Mouse (Mus musculus) kidney, adult 18-20 months (tissue): ENCODE measurements around the gene Dmrta1.
"Not testable (repeated sequence)": the region's sequence is repeated elsewhere in the genome, so short reads cannot be mapped to it uniquely, and the experiment has no call there.

ENCODE experiments used
- DNase-seq: peaks from one replicate; pipeline ENCODE4 v3.0.0; 2021

The Dmrta1 gene

DNA sequence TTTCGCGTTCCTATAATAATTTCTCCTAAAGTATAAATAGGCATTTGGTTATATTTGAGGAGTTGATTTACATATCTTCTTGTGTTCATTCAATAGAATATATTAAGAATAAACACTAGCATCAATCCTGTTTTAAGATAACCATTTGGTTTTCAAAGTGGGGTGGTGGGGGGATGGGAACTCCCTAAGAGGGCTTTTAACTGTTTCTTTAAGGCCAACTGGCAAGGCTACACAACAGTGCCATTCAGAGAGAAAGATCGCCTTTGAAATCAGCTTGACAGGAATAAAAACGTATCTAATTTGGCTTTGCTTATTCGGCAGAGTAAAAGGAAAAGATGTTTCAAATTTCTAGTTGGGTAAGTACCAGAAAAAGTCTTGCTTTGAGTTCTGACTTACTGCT lies at the start of gene Dmrta1:
Dmrta1 (plus strand) TSS at position 242 of the 400 bp plus-strand sequence.
- DNase-seq, result no peak

DNA sequence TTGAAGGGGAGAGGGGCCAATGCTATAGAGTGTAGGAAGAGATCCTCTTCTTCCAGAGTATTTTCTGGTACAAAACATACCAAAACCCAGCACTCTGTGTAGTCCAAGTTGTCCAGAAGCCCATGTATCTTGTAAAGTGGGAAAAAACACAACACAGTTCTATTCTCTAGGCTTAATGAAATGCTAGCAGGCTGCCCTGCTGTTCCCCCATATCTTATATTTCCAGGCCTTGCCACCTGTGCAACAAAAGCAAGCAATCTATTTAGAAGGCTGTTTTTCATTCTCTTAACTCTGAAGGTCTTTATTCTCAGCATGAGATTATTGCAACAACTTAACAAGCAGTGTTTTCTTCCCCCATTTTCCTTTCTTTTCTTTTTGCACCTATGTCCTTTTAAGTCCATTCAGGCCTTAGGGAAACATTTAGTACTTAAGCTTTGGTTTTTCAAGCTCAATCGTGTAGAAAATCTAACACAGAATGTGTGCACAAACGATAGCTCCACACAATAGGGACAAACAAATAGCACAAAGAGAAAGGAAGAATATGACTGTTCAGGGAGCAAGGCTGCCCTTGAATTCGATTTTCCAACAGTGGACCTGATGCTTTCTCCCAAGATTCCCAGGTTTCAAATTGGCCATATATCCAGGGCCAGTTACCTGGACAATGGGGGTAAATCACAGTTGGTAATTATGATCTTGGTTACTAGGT lies 48.7 kb upstream of the Dmrta1 start:
- no peak for DNase-seq

DNA sequence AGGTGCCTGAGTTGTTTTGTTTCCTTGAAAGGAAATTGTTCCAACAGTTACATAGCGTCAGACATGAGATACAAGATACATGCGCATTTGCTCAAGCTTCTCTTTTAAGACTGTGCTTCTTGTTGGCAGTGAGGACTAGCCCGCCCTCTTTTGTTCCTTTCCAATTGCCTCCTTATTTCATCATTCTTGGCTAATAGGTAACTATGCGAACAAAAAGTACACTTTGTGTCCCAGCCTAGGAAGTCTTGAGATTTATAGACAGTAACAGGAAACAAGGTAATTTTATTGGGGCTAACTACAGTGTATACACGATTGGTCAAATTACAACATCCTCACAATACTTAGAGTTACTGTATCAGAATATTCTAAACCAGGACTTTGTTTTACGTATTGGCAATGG lies 47.7 kb upstream of the Dmrta1 start:
- no peak for DNase-seq

DNA sequence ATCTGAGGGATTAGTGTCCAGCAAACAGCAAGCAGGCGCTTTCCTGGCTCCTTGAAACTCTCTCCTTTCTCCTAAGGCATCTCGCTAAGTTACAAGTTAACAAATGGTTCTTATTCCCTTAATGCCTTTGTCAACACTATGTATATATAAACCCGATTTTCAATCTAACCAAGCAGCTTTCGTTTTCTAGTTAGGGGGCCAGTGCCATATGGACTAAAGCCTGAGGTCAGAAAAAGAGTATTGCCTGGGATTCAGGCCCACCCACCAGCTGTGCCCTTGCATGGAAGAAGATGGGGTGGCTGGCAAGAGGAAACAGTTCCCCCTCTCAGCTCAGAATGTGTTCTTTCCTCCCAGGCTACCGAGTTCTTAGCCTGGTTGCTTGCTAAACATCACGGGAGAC lies 40.6 kb upstream of the Dmrta1 start:
- no peak for DNase-seq

DNA sequence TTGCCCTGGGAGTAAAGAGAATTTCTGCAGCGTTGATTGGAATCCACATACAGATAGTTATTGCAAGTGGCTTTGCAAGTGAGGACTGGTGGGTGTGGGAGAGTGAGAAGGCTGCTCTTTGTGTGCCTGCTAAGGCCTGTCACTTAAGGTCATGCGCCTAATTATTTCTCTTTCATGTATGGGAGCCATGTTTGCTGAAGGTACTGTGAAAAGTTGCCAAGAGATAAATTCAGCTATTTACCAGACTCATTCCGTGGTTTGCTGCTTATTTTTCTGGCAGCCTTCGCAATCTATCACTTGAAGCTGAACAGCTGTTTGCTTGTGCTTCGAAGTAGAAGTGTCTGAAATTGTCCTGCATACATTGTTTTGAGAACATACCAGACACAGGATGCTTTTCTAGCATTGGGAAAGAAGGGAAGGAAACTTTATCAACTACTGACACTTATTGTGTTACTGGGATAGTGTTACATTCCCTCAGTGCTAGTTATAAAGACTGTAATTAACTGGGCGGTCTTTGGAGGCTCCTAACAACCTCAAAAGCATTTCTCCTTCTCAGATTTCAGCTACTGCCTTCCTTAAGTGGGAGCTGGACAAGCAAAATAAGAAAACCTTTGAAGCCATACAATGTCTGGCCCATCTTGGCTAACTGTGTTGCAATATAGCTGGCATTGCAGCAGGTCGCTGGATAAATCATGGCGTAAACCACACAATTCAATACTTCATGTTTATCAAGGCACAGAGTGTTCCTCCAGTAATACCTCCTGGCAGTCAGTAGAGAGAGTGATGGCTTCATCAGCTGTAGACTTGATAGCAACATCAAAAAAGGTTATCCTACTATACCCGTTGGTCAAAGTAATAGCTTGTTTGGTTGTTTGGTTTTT lies 34.8 kb upstream of the Dmrta1 start:
- no peak for DNase-seq

DNA sequence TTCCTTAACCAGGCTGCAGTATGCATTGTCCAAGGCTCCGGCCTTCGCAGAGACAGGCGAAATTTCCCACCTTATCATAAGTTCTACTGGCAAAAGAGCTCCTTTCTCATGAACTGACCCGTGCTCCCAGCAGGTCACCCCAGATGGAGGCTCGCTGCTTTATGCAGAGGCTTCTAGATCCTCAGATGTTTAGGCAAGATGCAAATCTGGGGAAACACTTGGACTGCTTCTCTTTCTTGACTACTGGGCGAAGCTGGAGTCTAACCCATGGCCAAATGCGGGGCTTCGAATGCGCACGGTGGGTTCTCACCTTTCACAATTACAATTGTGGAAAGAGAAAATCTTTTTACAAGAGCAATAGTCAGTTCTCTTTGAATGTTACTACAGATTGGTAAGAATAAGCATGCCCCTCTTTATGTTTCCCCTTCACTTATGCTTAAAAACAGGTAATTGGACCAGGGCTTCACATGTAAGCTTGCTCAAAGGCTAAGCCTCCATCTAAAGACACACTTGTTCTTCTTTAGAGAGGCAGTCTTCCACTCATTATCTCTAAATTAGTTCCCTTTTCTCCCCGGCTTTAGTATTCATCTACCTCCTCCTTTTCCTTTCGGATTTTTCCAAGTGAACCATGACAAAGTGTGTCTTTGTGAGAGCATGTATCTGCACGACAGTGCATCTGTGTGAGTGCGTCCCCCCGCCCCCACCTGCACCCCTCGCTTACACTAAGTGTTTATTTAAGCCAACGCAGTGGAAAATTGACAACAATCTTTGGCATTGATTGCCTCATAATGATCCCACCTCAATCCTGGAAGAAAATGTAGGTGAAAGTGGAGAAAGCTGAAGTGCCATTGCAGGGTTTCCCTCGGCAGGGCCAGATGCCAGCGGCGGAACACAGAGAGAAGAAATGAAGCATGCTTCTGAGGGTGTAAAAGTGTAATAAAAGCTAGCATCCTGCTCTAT lies 28.6 kb upstream of the Dmrta1 start:
- DNase-seq, result no peak

DNA sequence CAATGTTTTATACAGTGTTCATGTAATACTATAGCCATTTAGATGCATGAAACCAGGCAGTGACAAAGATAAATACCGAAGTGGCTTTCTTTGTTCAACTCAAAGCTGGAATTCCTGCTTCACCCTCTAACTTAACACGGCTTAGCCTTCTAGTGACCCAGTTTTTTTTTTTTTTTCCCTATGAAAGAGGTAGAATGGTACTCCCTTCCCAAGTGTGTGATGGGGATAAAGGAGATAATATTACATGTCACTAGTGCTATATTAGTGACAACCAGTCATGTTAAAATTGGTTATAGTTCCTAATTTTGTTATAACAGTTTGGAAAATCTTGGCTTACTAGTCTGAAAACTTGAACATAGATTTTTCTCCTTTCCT lies 27.9 kb upstream of the Dmrta1 start:
- DNase-seq, result no peak

DNA sequence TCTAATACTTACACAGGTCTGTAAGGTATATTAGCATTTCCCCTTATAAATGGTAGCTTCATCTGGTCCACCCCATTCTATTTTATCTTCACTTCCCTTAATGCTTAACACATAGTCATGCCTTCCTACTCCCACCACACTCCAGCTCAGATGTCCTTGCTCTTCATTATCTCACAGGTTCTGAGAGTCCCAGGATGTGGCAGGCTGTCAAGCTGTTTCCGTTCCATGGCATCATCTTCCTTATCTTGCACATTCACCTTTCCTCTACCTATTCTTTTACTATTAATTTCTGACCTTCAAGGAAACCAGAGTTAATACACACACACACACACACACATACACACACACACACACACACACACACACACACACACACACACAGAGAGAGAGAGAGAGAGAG lies 27.5 kb upstream of the Dmrta1 start:
- DNase-seq, result no peak

DNA sequence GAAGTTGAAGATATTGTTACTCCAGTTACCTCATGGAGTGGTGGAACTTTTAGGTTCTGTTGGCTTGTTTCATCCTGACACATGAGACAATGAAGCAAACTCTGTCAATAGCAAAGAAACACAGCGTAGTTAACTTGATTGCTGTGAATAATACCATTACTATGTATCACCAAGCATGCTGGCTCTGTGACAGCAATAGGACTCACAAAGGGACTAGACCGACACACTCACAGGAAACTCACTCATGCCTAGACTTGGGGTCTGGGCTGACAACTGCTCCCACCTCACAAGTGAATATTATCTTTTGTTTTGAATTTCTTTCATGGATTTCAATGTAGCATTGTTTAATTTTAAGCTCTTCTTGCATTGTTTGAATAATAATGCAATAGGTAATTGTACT lies 15.8 kb upstream of the Dmrta1 start:
- DNase-seq, result no peak

DNA sequence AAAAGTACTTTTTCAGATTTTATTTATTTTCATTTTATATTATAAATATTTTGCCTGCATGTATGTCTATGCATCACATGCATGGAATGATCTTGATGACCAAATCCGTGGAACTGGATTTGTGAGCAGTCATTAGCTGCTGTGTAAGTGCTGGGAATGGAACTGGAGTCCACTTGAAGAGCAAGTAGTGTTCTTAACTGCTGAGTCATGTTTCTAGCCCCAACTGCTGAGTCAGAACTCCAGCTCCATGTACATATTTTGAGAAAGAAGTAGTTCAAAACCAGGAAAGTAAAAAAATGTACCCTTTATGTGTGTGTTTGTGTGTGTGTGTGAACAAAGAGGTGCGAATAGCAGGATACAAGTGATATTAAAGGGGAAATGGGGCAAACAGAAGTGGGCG lies 4.5 kb upstream of the Dmrta1 start:
- no peak for DNase-seq

DNA sequence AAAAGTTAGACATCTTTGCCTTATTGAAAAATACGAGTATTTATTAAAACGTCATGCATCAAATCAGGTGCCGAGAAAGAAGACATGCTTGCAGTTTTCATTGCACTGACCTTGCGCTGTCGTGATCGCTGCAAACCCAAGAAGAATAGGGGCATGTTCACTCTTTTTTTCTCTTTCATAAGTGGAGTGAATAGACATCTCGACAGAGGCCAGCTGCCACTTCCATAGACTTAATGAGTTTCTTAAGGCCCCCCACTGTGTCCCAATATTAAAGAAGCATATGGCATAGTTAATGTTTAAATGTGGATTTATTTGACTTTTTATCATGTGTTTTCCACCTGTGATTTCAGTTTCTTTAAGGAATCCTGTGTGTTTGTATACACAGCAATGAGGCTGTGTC lies 1.3 kb upstream of the Dmrta1 start:
- no peak for DNase-seq

DNA sequence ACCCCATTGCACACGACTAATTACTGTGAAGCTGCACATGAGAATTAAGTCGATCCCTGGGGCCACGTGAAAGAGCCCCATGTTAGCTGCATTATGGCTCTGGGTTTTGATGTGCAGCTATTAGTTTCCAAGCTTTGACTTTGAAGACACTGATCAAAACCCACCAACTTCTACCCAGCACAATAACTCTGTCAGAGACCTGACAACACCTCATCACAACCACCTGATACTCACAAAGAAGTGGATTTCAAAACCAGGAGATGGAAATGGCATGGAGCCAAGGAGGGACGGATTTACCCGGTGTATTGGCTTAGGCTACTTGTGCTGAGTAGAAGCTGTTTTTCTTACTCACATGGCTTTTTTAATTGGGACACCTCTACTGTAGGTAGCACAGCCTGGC lies 523 bp upstream of the Dmrta1 start:
- no peak for DNase-seq

DNA sequence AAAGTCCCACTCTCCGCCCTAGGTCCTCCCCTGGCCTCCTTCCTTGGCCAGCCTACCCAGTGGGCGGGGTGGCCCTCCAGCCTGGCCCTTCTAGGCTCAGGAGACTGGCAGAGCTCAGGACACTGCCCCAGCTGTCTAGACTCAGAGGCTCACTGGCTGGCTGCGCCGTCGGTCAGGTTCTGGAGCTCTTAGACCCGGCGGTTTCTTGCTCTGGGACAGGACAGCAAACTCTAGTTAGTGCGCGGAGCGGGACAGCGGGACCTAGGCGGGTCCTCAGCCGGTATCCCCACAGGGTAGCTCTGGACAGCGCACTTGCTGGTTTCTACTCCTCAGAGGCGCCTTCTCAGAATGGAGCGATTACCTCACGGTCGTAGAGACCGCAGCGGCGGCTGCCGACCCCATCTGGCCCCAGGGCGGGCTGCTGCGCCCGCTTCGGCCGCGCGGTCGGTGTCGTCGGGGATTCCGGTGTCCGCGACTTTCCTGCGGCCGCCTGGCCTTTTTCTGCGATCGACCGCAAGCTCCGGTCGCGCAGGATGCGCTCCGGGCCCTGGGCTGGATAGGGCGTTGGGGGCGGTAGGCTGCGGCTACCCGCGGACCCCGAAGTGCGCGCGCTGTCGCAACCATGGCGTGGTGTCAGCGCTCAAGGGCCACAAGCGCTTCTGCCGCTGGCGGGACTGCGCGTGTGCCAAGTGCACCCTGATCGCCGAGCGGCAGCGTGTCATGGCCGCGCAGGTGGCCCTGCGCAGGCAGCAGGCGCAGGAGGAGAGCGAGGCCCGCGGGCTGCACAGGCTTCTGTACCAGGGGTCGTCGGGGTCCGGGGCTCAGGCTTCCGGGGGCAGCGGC lies 8.9 kb downstream of the Dmrta1 start:
- DNase-seq, result peak; percentile 41

DNA sequence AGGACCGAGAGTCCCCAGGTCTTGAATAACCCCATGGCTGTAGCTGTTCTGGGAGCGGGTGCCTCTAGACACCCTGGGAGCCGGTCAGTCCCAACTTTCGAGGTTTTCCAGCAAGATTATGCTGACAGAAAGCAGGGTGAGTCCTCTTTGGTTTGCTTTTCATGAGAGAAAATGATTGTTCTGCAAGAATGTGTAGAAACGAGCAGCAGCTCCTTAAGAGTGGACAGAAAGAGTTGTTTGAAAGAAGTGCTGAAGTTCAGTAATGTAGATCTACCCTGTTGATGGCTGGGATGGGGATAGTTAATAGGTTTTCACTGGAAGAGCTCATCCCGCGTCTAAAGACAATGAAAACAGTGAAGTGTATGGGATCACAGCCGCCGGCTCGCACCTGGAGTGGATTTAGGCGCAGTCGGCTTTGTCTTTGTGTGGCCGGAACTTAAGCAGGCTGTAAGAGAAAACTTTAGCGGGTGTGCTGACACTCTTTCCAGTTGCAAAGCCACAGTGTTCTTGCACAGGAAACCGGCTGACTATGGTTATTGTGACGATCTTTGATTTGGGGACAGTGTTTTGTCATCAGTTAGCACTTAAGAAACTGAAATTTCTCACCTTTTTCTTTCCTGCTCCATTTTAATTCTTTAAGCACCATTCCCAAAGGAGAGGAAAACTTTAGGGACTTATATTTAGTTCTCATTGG lies 9.7 kb downstream of the Dmrta1 start:
- DNase-seq, result no peak

DNA sequence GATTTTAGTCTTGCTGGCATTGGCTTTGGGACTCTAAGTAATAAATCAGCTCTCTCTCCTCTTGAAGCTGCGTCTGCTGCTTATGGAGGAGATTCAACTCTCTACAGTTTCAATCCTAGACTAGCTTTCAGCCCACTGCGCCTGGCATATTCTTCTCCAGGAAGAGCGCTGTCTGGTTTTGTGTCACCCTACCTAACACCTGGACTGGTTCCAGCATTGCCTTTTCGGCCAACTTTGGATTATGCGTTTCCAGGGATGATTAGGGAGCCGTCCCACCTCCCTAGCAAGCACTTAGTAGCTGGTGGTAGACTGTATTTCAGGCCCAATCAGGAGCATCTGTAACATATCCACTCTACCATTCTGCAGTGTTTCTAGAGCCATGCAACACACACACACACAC lies 12.7 kb downstream of the Dmrta1 start:
- DNase-seq, result no peak

DNA sequence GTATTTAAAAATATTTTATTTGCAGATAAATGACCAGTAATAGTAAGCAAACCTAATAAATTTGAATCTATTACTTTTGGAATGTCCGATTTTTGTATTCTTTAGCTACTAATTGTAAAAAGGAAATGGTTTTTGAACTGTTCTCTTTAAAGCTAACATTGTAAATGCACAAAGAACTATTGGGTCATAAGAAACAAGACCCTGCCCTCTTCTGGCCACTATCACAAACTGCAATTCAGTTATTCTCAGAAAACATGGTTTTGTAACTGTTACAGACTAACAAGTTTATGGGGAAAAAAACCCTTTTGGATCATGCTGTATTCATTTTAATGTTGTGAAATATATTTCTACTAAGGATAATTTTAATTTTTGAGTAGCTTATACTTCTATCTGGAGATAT lies 13.5 kb downstream of the Dmrta1 start:
- DNase-seq, result no peak

DNA sequence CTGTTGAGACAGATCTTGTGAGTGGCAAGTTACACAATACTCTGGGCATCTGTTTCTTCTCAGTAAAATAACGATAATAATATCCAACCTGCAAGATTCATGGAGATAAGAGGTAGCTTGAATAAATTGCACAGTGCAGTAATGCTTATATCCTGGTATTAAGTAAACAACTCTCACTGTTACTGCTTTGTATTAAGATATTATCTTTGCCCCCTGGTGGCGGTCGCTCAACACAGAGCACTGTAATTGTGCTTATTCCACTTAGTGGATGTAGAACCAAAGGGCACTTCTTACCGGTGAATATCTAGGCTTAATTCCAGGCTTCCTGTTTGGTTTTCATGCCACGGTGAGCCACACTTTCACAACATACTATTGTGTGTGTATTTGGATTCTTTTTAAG lies 16.4 kb downstream of the Dmrta1 start:
- DNase-seq, result no peak

DNA sequence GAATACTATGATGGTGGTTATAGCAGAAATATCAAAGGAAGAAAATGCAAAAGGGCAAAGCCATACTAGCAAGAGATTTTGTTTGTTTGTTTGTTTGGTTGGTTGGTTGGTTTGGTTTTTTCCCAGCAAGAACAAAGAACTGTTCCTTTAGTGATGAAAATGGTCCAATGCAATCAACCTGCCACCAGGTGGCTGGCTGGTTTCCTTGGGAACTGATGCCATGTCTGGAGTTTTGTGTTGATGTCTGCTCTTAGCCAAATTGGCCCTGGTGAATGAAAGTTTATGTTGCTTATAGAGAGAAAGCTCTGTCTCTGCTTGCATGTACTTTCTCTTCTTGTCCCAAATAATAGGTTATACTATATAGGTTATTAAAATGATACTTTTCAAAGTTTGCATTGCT lies 18.7 kb downstream of the Dmrta1 start:
- no peak for DNase-seq

DNA sequence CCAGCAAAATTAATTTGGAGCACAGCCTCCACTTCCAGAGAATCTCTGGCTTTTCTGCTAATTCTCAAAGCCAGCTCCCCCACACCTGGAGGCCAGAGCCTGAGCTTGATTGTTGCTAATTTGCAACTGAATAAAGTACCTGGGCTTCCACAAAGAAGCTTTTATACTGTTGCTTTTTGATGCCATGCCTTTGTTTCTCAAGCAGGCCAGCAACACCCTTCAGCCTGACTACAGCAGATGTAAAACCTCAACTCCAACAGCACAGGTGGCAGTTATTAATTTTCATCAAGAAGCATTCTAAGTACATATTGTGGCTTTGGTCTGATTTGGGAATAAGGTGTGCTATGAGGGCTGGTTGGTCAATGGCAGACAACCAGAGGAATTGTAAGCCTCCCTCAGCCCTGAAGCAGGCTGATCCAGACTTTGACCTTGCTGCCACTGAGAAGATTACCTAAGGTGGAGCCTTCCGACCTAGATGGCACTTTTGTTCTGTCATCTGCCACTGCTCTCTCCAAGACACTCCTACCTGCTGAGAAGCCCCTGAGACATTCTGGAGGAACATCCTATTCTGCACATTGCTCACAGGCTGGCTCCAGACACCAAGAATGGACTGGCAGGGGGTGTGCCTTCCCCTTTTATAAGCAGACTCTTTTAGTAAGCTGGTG lies 44.4 kb downstream of the Dmrta1 start:
- DNase-seq, result not testable (repeated sequence)
